Mouse (Mus musculus) kidney, adult 11 months (tissue): ENCODE data around the gene Cry2.

Source experiments
- DNase-seq: peaks from one replicate; pipeline ENCODE4 v3.0.0; 2022

Cry2 gene

DNA sequence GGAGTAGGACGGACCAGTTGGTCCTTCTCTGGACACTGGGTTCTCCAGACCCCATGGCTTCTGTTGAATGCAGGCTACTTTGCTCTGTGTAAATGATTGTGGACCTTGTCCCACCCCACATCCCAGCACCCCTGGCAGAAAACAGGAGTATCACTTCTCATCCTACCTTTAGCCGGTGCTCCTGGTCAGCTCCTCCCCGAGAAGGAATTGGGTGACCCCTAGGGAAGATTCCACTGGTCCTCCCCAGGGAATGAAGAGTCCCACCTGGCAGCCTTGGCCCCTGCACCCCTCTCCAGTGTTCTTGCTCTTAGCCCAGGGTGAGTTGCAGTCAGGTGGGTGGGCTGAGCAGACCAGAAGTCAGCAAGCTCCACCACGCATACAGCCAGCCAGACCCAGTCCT, 69.8 kb downstream of the Cry2 start:
- no peak for DNase-seq

DNA sequence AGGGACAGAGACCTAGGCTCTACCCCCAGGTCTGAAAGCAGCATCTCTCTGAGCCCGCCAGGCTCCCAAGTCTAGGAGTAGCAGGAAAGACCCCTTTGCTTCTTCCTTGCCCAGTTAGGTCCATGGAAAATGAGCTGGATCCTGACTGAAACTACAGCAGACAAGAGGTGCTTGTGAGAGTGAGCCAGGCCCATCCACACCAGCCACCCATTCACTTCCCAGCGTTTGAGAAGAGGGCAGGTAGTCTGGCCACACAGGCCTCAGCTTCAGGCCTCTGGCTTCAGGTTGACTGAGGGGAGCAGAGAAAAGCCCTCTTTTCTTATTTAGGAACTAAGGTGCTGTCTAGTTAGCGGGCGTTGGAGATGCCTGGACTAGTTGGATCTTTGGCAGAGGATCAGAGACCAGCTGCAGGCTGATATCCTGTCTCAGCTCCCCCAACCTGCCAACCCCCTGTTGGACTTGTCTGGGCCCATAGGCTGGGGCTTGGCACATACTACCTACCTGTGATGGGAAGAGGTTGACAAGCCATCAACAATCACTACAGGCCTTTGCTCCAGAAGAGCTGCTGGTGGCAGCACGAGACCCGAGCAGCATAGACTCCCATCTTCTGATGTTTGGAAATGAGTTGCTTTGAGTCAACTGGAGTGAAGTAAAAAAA, 71.1 kb downstream of the Cry2 start:
- DNase-seq, result no peak

DNA sequence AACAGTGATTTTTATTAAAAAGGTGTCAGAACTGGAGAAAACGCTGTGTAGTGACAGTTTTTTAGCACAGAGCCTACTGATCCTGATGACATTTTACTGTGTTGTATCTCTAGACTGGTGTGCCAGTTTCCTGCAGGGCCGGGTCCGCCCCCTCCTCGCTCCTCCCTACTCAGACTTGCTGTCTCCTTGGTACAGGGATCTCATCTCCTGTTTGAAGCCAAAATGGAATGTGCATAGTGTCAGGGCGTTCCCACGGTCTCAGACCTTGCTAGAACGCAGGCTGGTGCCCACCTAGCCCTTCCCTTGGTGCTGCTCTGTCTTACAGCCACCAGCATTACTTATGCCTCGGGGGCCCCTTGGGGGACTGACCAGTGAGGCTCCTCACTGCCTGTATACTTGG, 72.0 kb downstream of the Cry2 start:
- no peak for DNase-seq

DNA sequence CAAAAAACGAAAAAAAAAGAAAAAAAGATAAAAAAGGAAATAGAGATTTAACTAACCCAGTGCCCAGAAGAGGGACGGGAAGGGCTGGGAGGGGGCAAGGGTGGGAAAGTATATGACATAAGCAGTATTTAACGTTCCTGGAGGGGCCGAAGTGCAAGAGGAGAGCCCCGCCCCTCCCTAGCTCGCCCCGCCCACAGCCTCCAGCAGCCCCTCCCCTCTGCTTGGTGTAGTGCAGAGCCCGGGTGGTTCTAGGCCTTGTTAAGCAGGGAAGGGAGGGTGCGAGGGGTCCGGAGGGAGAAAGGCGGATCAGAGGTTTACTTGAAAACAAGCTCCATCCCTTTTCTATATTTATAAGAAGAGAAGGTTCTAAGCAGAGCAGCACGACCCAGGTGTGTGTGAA, 73.0 kb downstream of the Cry2 start:
- peak; percentile 10 for DNase-seq

GRCm38 (mm10) chr2:92360186-92360823, 73.5 kb downstream of the Cry2 start:
- peak; percentile 14 for DNase-seq

GRCm38 (mm10) chr2:92359301-92359700, 74.5 kb downstream of the Cry2 start:
- peak; percentile 80 for DNase-seq

DNA sequence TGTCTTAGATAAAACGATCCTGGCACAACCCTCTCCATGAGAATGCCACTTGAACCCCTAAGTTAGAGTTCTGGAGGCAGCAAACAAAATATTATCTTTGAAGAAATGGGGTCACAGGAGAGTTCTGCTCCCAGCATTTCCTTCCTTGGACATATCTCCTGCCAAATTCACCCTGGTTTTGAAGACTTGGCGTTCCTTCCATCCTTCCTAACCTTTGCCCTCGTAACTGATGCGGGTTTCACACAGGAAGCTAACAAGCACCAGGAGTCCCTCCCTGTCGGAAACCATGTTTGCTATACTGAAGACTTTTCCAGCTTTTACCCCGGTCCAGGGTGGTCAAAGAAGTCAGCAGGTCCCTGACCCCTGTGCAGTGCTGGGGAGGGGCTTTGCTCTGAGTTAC, 79.6 kb downstream of the Cry2 start:
- DNase-seq, result peak; percentile 43
